Mouse (Mus musculus): ENCODE results near the gene Car15.
A peak's percentile ranks its signal among the peaks of the same experiment; 100 is the strongest.

The Car15 gene

GRCm38 (mm10) chr16:17832821-17833220 lies 5.3 kb downstream of the Car15 start, which contains the start of gene B830017H08Rik:
Gene B830017H08Rik, plus strand, starts transcription at chr16:17833121.
- no peak for DNase-seq

DNA sequence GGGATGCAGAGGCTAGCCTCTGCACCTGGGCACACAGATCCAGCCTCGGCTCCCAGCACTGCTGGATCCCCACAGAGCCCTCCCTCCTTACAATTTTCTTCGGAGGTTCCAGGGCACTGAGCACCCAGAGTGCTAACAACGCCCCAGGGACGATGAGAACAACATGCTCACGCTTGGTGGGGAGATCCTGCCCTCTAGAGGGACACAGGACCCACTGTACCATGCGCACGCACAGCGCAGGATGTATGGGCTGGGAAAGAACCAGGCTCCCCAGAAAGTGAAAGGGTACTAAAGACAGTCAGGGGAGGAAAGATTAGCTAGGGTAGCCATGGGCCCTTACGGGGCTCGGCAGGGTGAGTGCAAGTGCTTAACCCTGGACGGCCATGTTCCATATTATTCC lies 6.4 kb downstream of the Car15 start:
- no peak for DNase-seq

DNA sequence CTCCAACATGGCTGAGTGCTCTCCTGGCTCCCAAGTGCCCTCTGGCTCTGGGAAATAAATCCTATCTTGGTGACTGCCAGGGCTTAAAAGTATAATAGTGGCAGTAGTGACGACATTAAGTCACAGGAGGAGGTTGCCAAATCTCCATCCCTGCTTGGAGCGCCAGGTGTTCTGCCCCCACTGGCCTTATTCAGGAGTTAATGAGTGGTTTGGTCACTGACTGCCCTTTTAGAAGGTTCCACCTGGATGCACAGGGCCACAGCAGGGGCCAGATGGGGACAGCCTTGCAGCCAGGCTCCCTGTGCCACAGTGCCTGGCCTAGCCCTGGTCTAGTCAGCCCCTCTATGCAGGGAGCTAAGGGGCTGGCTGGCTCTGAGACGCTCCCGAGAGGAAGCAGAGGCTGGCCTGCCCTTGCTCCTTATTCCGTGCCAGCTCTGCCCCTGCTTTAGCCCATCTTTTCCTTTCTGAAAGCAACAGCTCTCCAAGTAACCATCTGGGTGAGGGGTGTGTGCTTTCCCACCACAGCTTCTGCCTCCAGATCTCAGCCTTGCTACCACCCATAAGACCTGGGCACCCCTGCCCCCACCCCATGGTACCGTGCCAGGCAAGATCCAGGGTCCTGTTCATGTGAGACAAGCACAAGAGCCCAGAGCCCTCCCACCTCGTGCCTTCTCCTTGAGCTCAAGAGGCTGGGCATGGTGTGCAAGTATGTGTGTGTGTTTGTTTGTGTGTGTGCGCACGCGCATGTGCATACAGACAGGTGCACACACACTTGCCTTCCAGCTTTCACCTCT lies 7.6 kb downstream of the Car15 start:
- no peak for DNase-seq

DNA sequence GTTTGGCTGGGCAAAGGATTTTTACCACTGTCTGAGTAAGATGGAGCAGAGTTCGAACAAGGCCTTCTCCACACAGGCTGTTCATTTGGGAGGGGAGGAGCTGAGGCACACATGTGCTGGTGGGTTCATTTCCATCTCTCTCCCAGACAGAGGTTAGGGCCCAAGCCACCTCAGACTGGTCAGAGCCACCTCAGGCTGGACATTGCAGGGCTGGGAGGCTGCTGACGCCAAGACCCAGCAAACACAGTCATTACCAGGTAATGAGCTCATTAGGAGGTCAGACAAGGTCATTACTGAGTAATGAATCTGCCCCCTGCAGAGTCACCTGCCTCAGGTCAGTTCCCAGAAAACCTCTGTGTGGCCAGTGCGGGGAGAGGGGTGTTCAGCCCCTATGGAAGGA lies 9.3 kb downstream of the Car15 start:
- no peak for DNase-seq

DNA sequence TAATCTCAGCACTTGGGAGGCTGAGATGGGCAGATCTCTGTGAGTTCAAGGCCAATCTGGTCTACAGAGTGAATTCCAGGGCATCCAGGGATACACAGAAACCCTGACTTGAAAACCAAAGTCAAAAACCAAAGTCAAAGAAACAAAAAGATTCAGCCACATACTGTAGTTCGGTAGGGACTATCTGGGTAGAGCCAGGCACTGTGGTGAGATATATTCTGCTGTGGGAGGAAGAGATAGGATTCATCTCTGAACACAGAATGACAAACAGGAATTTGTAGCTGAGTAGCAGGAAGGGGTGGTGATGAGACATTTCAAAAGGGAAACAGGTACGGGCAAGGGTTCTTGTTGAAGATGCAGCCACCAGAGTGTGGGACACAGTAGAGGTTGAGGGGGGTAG lies 9.9 kb downstream of the Car15 start:
- DNase-seq = no peak

DNA sequence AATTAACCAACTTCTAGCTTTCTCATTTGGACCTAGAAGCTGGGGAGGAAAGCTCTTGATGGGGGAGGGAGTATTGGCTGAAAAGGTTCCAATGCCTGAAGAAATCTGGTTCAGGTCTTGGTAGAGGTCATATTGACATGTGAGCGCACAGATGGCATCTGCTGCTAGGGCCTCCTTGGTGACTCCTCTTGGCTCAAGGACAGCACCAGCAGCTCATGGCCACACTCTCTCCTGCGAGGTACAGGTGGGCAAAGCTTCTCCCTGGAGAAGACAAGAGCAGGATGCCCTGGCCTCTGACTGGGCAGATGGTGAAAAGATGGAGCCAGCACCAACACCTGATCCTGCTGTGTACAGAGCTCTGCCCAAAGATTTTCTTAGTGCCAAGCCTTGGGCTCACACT lies 11.7 kb downstream of the Car15 start:
- DNase-seq = no peak

DNA sequence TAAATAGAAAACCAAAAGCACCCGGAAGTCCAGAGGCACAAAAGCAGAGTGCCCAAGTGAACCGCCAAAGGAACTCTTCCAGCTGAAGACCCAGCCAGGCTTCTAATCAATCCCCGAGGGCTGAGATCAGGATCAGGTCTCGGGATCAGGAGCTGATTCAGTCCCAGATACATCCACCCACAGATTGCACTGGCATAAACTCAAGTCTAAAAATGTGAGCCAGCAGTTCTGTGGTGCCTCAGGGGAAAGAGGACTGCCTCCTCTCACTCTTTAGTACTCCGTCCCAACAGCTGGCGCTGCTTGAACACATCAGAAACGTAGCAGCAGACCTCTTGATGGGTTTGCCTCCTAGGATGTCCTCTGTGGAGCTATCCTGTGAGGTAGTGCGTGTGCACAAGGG lies 21.6 kb downstream of the Car15 start:
- no peak for DNase-seq

GRCm38 (mm10) chr16:17815411-17816402 lies 22.5 kb downstream of the Car15 start:
- DNase-seq = peak; percentile 63

DNA sequence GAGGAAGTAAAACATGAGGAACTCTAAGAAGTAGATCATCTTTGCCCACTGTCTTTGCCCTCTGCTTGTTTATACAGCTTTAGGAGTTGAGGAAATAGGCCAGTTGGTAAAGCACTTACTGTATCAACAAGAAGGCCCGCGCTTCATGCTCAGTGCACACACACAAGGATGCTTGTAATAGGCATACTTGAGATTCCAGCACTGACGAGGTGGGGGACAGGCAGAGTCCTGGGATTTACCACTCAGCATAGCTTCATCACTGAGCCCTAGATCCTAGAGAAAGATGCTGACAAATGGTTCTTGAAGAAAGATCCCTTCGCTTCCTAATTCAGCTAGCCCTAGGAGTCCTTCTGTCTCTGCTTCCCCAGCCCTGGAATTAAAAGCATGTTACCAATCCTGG lies 25.0 kb downstream of the Car15 start:
- DNase-seq = no peak

DNA sequence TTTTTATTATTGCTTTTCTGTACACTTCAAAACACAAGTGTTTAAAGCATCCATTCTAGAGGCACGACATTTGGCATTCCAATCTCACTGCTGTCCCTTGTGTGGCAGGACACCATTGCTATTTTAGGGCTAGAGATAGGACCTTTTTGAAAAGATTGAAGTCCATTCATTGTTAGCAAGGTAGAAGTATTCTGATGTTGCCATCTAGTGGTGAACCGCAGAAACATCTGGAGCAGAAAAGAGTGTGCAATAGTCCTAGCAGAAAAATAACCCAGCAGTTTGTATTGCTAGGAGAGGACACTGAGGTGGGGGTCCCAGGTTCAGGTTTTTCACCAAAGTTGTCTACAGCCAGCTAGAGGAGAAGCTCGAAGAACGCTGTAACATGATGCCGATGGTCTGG lies 26.0 kb downstream of the Car15 start:
- no peak for DNase-seq

GRCm38 (mm10) chr16:17809711-17810110 lies 28.5 kb downstream of the Car15 start:
- no peak for DNase-seq

DNA sequence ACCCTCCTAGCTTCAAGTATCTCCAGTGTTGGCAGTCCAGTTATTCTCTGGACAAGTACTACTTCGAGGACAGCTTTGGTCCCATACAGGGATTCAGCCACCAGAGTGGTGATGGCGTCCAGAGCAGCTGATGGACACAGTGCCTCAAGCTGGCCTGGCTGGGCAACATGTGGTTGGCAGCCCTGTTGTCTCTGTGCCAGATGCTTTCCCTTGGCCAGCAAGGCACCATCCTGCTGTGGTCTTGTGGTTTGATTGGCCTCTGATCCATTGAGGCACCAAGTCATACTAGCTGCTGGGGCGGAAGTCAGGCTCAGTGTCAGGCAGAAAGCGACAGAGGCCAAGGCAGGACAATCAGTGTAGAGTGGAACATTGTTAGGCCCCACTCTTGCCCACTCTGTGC lies 29.0 kb downstream of the Car15 start:
- DNase-seq = no peak

GRCm38 (mm10) chr16:17807192-17808009 lies 30.8 kb downstream of the Car15 start:
- peak; percentile 90 for DNase-seq

GRCm38 (mm10) chr16:17806581-17807191 lies 31.5 kb downstream of the Car15 start:
- no peak for DNase-seq

DNA sequence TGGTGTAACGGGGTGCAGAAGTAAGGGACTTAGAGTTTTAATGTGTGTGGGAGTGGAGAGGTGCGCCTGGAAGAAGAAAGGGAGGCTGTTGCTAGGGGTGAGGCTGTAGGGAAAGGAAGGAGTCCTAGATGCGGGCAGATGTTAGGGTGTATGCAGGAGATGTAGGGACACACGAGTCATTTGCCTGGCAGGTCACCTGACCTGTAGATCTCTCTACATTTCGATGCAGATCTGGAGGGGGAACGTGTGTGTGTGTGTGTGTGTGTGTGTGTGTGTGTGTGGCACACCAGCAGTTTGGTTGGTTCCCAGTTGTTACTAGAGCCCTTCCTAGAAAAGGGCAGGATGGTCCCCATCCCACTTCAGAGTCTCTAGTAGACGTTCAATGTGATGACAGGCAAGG lies 33.2 kb downstream of the Car15 start:
- no peak for DNase-seq

GRCm38 (mm10) chr16:17804449-17804912 lies 33.7 kb downstream of the Car15 start:
- DNase-seq = no peak

DNA sequence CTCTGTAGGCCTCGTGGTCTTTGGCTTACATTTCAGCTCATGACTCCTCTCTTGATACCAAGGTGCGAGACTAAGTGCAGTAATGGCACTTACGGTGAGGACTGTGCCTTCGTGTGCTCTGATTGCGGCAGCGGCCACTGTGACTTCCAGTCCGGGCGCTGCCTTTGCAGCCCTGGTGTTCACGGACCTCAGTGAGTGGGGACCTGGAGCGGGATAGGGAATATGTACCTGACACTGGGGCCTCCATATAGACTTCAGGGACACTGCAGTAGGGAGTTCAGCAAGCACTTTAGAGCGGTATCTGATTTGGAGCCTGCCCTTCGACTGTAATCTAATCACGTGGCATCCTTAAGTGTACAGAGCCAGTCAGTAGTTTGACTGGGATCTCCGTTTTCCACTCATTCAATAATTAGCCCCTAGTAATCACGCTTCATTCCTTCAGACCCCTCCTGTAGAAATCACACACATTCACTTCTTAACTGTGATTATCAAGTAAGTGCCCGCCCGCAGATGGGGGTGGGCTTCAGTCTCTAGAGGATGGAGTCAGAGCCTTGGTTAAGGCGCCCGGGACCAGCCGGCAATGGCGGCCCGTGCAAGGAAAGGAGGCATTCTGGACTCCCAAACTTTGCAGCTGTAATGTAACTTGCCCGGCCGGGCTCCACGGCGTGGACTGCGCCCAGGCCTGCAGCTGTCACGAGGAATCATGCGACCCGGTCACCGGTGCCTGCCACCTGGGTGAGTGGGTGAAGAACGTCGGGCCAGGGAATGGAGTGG lies 34.3 kb downstream of the Car15 start:
- no peak for DNase-seq

DNA sequence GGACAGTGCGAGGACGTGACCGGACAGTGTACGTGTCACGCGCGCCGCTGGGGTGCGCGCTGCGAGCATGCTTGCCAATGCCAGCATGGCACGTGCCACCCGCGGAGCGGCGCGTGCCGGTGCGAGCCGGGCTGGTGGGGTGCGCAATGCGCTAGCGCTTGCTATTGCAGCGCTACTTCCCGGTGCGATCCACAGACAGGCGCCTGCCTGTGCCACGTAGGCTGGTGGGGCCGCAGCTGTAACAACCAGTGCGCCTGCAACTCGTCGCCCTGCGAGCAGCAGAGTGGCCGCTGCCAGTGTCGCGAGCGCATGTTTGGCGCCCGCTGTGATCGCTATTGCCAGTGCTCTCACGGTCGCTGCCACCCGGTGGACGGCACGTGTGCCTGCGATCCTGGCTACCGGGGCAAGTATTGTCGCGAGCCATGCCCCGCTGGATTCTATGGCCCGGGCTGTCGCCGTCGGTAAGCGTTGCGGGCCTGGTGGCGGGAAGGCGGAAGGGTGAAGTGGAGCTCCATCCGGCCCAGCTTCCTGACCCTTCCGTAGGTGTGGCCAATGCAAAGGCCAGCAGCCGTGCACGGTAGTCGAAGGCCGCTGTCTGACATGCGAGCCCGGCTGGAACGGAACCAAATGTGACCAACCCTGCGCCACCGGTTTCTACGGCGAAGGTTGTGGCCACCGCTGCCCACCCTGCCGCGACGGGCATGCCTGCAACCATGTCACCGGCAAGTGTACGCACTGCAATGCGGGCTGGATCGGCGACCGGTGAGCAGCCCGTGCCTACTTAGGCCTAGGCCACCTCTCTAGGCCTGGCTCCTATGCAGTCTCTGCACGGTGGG lies 35.1 kb downstream of the Car15 start:
- DNase-seq = peak; percentile 53

DNA sequence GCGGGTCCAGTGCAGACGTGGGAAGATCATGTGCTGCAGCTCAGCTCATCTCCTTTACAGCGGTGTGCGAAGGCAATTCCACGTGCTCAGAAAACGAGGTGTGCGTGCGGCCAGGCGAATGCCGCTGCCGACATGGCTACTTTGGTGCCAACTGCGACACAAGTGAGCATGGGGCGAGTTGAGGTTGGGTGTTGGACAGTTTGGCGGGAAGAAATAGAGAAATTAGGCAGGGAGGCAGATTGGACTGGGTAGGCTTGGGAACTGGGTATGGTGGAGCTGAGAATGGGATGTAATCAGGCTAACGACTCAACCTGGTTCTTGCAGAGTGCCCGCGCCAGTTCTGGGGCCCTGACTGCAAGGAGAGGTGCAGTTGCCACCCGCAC lies 35.7 kb downstream of the Car15 start:
- no peak for DNase-seq

GRCm38 (mm10) chr16:17801777-17802455 lies 36.2 kb downstream of the Car15 start:
- DNase-seq = no peak
